Mouse (Mus musculus) left cerebral cortex, postnatal 10 days (tissue): ENCODE data around the gene Gphb5. TPM values are rescaled to one million over a fixed set of nuclear protein-coding genes. Genes with fewer than 3 reads are reported as not detected.

Experiments used
- DNase-seq, 2 experiments: peaks; one replicate each; pipeline ENCODE4 v3.0.0; 2021 to 2022; ENCODE audit warnings: low spot score in 2 of 2, mixed read lengths in 1 of 2; ENCODE audit errors: extremely low spot score in 1 of 2
- intact Hi-C: fragments of 180-260 bp; cut with DNase I; formaldehyde crosslinking; loops from one replicate; pipeline ENCODE4 v1.15.1; 2025
- total RNA-seq, 2 experiments: library from RNA; stranded (reverse); gene quantifications; 2 replicates each; pipeline ENCODE4 v1.2.3; 2021

Gene Gphb5
- total RNA-seq, 2 experiments from 2014 or later = not detected

GRCm38 (mm10) chr12:75397077-75397476 is 19.5 kb downstream of the Gphb5 start:
- intact Hi-C loops = loop anchor here (10.0 kb wide), 1 partner anchor 1692 kb away; no protein-coding TSS in a partner anchor
- no peak for DNase-seq

- no peak for DNase-seq
- intact Hi-C loops = loop anchor here (10.0 kb wide), 1 partner anchor 1692 kb away; no protein-coding TSS in a partner anchor
Measured at GRCm38 (mm10) chr12:75396616-75397015, 20.0 kb downstream of the Gphb5 start.

- DNase-seq = no peak
- intact Hi-C loops = loop anchor here (10.0 kb wide), 1 partner anchor 1689 kb away; no protein-coding TSS in a partner anchor
Measured at GRCm38 (mm10) chr12:75394011-75394773, 22.4 kb downstream of the Gphb5 start.

GRCm38 (mm10) chr12:75391526-75391925 is 25.1 kb downstream of the Gphb5 start:
- intact Hi-C loops = loop anchor here (10.0 kb wide), 1 partner anchor 1687 kb away; no protein-coding TSS in a partner anchor
- DNase-seq = no peak

GRCm38 (mm10) chr12:75389308-75390135 is 27.1 kb downstream of the Gphb5 start:
- peak in 1 of 2 experiments; percentile 58 for DNase-seq
- intact Hi-C loops = loop anchor here (5.0 to 10.0 kb wide), 3 partner anchors 212 to 1685 kb away; partner anchors contain the start of gene Kcnh5

- no peak for DNase-seq
- intact Hi-C loops = loop anchor here (5.0 kb wide), 2 partner anchors 211 to 1066 kb away; partner anchors contain the start of gene Kcnh5
Measured at GRCm38 (mm10) chr12:75388521-75388920, 28.1 kb downstream of the Gphb5 start.

- intact Hi-C loops = loop anchor here (5.0 kb wide), 2 partner anchors 211 to 1066 kb away; partner anchors contain the start of gene Kcnh5
- no peak for DNase-seq
Measured at GRCm38 (mm10) chr12:75387846-75388245, 28.7 kb downstream of the Gphb5 start.

GRCm38 (mm10) chr12:75387156-75387555 is 29.4 kb downstream of the Gphb5 start:
- DNase-seq = no peak
- intact Hi-C loops = loop anchor here (5.0 kb wide), 2 partner anchors 210 to 1065 kb away; partner anchors contain the start of gene Kcnh5

GRCm38 (mm10) chr12:75386731-75387130 is 29.9 kb downstream of the Gphb5 start:
- intact Hi-C loops = loop anchor here (5.0 kb wide), 2 partner anchors 209 to 1064 kb away; partner anchors contain the start of gene Kcnh5

GRCm38 (mm10) chr12:75376126-75376525 is 40.5 kb downstream of the Gphb5 start:
- no peak for DNase-seq
- intact Hi-C loops = no loop called here

More at GRCm38 (mm10) chr12:75386731-75387130, 29.9 kb downstream of the Gphb5 start:
- no peak for DNase-seq

- no peak for DNase-seq
- intact Hi-C loops = no loop called here
Measured at GRCm38 (mm10) chr12:75375060-75375459, 41.5 kb downstream of the Gphb5 start.

- no peak for DNase-seq
- intact Hi-C loops = no loop called here
Measured at GRCm38 (mm10) chr12:75374437-75374836, 42.1 kb downstream of the Gphb5 start.

GRCm38 (mm10) chr12:75369418-75369851 is 47.1 kb downstream of the Gphb5 start:
- intact Hi-C loops = no loop called here
- no peak for DNase-seq

GRCm38 (mm10) chr12:75368527-75368926 is 48.1 kb downstream of the Gphb5 start:
- DNase-seq = no peak
- intact Hi-C loops = no loop called here

- DNase-seq = no peak
- intact Hi-C loops = no loop called here
Measured at GRCm38 (mm10) chr12:75367371-75367770, 49.2 kb downstream of the Gphb5 start.

GRCm38 (mm10) chr12:75365621-75366124 is 50.9 kb downstream of the Gphb5 start:
- intact Hi-C loops = no loop called here
- no peak for DNase-seq

- intact Hi-C loops = no loop called here
- no peak for DNase-seq
Measured at GRCm38 (mm10) chr12:75364416-75364815, 52.2 kb downstream of the Gphb5 start.

- intact Hi-C loops = no loop called here
- DNase-seq = no peak
Measured at GRCm38 (mm10) chr12:75362456-75362855, 54.1 kb downstream of the Gphb5 start.
